Mouse (Mus musculus) cerebellum, adult 8-10 months (tissue): ENCODE data around the gene Epn1.

Source experiments
- DNase-seq: peaks from one replicate; pipeline ENCODE4 v3.0.0; 2022

Epn1 gene

DNA sequence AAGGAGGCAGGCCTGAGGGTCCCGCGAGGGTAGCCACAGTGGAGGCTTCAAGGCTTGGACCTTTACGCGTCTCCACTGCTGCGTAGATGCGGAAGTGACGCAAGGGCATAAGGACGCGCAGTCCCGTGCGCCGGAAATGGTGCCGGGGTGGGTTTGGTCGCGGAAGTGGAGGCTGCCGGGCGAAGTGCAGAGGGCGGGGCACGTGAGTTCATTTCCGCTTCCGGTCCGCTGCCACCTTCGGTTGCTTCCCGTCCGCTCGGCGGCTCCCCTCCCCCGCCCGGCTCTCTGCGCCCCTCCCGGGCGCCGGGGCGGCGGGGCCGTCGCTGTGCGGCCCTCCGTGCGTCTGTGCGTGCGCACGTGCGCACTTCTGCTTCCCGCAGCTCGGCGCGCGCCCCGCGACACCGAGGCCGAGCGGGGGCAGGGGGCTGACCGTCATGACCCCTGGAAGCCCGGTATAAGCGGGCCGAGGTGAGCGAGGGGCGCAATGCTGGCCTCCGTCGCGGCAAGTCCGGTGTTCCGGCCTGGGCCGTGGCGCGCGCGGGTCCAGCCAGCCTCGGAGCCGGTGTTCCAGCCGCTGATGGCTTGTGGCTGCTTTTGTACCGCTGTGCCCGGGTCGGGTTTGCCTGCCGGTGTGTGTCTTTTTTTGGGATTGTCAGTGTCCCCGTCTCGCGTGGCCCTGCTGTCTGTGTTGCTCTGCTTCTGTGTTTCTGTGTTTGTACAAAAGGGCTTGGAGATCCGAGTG is at the start of gene Epn1:
TSS of gene Epn1 (plus strand) at position 226 of the 742 bp plus-strand sequence.
- peak; percentile 94 for DNase-seq

DNA sequence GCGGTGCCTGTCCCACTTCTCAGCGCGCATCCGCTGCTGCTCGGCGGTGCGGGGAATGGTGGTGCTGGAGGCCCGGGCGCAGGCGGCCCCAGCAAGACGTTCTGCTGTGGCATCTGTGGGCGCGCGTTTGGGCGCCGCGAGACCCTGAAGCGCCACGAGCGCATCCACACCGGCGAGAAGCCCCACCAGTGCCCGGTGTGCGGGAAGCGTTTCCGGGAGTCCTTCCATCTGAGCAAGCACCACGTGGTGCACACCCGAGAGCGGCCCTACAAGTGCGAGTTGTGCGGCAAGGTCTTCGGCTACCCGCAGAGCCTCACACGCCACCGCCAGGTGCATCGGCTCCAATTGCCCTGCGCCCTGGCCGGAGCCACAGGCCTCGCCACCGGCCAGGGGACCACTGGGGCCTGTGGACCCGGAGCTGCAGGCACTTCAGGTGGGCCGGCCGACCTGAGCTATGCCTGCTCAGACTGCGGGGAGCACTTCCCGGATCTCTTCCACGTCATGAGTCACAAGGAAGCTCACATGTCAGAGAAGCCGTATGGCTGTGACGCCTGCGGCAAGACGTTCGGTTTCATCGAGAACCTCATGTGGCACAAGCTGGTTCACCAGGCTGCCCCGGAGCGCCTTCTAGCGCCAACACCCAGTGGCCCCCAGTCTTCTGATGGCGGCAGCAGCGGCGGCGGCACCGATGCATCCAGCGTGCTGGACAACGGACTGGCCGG is 49.3 kb upstream of the Epn1 start:
- no peak for DNase-seq

DNA sequence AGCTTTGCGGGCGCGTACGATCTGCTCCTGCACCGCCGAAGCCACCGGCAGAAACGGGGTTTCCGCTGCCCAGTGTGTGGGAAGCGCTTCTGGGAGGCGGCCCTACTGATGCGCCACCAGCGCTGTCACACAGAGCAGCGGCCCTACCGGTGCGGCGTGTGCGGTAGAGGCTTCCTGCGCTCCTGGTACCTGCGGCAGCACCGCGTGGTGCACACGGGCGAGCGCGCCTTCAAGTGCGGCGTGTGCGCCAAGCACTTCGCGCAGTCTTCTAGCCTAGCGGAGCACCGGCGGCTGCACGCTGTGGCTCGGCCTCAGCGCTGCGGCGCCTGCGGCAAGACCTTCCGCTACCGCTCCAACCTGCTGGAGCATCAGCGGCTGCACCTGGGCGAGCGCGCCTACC is 48.5 kb upstream of the Epn1 start:
- no peak for DNase-seq

DNA sequence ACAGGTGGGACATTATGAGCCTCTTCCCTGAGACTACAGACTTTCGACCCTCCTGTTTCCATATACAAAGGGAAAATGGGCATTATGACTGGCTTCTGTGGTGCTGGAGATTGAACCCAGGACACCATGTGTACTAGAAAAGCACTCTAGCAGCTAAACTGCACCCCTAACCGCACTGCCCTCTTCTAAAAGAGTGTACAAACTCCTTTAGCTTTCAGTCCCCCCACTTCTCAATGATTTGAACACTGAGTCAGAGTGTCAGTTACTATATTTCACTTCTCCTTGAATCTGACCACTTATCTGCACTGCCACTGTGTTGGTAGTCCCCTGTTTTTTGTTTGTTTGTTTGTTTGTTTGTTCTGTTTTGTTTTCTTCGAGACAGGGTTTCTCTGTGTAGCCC is 46.2 kb upstream of the Epn1 start, which contains the start of gene 4632433K11Rik:
TSS of gene 4632433K11Rik (plus strand) at position 301 of the 400 bp plus-strand sequence.
- no peak for DNase-seq

- DNase-seq = no peak
Observed at GRCm38 (mm10) chr7:5035628-5036027, 44.4 kb upstream of the Epn1 start.

DNA sequence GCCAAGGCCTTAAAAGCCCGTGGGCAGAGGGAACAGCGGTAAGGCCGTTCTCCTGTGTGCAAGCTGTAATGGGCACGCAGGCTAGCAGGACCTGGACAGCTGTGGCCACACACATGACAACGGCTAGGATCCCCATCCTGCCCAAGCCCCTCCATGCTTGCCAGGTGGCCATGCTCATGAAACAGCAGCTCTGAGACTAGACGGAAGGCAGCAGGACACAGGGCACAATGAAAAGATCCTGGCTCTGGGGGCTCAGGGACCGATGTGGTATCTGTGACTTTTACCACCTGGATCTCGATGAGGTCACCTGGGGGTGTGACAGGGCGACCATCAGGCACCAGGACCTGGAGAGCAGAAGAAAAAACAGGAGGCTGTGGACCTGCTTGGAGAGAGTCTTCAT is 43.9 kb upstream of the Epn1 start:
- no peak for DNase-seq

- no peak for DNase-seq
Observed at GRCm38 (mm10) chr7:5037026-5037425, 43.0 kb upstream of the Epn1 start.

- no peak for DNase-seq
Observed at GRCm38 (mm10) chr7:5037467-5037866, 42.6 kb upstream of the Epn1 start.

- DNase-seq = peak; percentile 95
Observed at GRCm38 (mm10) chr7:5038109-5038732, 41.8 kb upstream of the Epn1 start, which contains the start of gene Zfp784. Gene Zfp784, minus strand, starts transcription at chr7:5038446.

DNA sequence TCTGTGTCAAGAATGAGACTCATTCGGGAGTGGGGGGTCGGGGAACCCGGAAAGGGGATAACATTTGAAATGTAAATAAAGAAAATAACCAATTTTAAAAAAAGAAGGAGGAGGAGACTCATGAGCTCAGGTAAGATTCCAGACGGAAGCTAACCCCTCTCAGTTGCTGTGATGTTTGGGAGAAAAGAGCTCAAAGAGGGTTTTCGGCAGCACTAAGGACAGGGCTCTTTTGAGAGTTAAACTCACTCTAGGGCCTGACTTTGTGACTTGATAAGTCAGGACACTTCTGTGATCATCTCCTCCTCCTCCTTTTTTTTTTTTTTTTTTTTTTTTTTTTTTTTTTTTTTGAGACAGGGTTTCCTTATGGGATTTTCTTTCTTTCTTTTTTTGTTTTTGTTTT is 41.1 kb upstream of the Epn1 start:
- no peak for DNase-seq

DNA sequence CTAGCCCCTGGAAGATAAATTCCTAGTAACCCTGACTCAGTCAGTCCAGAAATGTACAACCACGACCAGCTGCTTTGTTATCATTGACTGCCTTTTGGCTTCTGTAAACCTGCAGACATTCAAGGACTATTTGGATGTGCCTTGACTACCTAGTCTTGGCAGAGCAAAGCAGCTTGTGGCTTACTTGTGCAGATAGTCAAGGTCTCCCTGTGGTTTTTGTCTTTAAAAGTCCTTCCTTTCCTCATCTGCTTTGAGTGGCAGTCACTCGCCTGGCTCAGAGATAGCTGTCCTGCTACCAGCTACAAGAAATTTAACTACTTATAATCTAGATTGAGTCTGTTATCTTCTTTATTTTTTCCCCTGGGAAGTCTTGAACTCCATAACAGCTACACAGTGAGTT is 35.1 kb upstream of the Epn1 start:
- DNase-seq = no peak

DNA sequence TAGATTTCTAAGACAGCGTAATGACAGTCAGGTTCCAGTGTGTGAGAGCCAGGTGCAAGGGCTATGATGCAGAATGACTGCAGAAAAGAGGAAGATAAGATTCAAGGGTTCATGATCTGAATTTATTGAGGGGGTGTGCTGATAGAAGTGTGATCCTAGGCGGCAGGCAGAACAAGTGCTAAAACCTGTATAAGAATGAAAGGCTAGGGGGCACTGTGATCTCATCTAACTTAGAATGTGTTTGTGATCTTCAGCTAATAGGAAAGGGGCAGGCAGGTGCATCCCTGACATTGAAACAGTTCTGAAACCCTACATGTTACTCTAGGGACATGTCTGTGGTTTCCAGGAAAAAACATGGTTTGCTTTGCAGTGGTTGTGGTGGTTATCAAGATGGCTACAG is 33.9 kb upstream of the Epn1 start:
- no peak for DNase-seq

- DNase-seq = no peak
Observed at GRCm38 (mm10) chr7:5047313-5047712, 32.7 kb upstream of the Epn1 start.

DNA sequence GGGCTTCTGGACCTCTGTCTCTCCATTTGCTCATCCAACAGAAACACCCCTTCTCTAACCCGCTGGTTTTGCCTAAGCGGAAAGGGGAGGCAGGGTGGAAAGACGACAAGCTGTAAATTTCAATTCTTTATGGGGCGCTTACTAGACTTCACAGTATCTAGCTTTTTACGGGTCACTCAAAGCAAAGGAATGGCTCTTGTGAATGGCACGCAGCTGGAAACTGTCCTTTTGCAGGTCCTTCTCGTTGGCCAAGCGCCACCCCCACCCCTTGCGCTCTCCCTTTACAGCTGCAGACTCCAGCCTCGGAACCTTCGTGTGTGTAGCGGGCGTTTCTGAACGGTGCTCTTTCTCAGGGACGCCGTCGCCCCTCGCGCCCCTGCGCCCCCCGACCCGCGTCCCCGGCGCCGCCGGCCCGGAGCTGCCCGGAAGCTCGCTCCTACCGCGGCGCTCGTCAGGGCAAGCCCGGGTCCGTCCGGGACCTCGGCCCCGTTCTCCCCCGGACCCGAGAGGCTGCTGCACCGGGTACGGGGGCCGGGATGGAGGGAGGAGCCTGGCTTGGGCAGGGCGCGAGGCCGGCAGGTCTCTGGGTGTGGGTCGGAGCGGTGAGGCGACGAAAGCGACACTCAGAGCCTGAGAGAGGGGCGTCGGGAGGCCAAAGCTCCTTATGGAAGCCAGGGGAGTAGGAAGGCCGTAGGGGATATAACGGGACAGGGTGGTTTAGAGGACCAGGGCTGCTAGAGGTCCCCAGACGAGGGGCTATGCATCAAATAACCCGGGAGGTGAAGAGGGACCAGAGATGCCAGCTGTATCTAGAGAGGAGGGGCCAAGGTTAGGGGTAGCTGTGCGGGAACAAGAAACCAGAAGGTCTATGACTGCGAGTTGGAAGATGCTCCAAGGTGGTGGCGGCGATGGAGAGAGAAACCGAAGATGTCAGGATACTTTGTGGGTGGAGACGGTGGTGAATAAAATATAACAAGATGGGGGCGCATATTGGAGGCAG is 28.5 kb upstream of the Epn1 start, which contains the start of gene Zfp580:
TSS of gene Zfp580 (plus strand) at position 346 of the 1,000 bp plus-strand sequence.
- peak; percentile 81 for DNase-seq

- DNase-seq = no peak
Observed at GRCm38 (mm10) chr7:5052438-5052837, 27.6 kb upstream of the Epn1 start.

GRCm38 (mm10) chr7:5052931-5053343 is 27.1 kb upstream of the Epn1 start:
- peak; percentile 40 for DNase-seq

- DNase-seq = peak; percentile 48
Observed at GRCm38 (mm10) chr7:5053456-5054179, 26.4 kb upstream of the Epn1 start.

DNA sequence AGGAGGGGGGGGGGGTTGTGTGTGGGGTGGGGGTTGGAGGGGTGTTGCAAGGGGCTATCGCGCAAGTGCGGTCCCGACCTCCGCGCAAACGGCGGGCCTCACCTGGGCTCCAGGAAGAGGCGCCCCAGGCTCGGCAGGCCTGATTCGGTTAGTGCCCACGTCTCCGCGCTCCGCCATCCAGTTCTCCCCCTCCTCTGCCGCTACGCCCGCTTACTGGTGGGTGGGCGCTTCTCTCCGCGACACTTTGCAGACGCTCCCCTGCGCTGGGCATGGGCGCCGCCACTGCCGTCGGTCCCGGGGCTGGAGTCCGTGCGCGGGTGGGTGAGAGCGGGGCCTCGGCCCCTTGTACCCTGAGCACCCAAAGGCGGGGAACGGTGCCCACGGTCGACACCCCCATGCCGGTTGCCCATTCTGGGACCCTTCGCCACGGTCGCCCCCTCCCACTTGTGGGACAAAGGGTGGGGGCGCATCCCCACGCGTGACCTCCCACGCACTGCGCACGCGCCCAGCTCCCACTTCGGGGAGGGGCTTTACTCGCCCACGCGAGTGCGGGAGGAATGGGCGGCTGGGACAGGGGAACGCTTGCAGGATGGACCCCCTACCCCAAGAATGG is 23.3 kb upstream of the Epn1 start:
- DNase-seq = peak; percentile 66

DNA sequence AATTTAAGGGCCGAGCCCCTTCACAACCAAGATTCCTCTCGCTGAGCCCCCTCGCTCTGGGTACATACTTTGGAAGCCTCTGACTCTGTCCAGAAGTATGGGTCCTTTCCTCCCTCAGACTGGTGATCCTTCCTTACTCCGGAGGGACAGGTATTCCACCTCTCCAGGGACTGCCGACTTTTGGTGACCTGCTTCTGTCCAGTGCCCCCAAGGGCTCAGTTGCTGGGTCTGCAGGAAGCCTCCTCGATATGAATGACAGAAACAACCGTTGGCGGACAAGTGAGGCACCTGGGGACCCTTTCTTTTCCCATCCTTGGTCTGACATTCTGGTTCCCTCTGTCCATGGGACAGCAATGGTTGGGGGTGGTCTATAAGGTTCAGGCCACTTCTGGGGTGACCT is 22.7 kb upstream of the Epn1 start:
- DNase-seq = no peak

GRCm38 (mm10) chr7:5057804-5058203 is 22.2 kb upstream of the Epn1 start:
- peak; percentile 42 for DNase-seq

DNA sequence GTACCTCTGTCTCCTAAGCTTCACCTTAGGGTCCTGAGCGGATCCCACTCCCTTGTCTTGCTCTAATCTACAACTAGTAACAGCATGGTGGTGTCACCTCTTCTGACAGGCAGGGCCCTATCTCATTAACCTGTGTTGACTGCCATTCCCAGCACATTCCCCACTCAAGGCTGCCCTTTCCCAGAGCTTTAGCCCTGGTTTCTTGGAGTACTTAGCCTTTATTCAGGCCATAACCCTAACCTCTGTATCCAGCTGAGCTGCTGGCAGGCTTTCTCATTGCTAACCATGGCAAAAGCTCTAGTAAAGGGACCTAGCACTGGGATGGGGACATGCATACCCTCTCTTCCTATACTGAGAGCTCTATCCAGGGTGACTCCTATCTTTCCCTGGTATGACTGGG is 21.4 kb upstream of the Epn1 start:
- DNase-seq = peak; percentile 39
